Mouse (Mus musculus) layer of hippocampus, postnatal 10 days (tissue): ENCODE results near the gene Zic2. TPM values are rescaled to one million over a fixed set of nuclear protein-coding genes. Genes with fewer than 3 reads are reported as not detected.

Experiments
- DNase-seq, 2 experiments: peaks; one replicate each; pipeline ENCODE4 v3.0.0; 2021; ENCODE audit warnings: low spot score in 2 of 2
- total RNA-seq, 2 experiments: library from RNA; stranded (reverse); gene quantifications; 2 replicates each; pipeline ENCODE4 v1.2.3; 2021

Zic2 gene
- total RNA-seq, 2 experiments from 2014 or later: 23.7 to 25.4 TPM

DNA sequence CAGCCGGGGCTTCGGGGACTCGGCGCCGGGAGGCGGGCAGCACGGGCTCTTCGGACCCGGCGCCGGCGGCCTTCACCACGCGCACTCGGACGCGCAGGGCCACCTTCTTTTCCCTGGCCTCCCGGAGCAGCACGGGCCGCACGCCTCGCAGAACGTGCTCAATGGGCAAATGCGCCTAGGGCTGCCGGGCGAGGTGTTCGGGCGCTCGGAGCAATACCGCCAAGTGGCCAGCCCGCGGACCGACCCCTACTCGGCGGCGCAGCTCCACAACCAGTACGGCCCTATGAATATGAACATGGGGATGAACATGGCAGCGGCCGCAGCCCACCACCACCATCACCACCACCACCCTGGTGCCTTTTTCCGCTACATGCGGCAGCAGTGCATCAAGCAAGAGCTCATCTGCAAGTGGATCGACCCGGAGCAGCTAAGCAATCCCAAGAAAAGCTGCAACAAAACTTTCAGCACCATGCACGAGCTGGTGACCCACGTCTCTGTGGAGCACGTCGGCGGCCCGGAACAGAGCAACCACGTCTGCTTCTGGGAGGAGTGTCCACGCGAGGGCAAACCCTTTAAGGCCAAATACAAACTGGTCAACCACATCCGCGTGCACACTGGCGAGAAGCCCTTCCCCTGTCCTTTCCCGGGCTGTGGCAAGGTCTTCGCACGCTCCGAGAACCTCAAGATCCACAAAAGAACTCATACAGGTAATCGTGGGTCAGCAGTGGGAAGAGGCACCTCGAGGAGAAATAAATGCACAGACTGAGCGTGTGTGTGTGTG is 996 bp downstream of the Zic2 start:
- peak; percentile 34 to 47 for DNase-seq

DNA sequence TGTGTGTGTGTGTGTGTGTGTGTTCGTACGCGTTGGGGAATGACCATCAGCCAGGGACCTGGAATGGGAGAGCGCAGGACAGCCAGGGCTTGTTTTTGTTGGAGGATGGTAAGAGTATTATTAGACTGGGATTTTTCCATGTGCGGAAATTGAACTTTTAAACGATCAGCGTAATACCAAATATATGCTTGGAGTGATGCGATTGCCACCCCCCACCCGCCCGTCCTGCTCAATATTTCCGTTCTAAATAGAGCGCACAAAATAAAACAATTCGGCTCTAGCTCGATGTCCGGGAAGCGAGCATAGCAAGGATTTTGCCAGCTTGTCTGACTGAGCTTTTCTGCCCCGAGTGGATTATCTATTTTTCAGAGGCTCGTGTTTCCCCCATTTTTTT is 1.6 kb downstream of the Zic2 start:
- peak in 1 of 2 experiments; percentile 33 for DNase-seq

DNA sequence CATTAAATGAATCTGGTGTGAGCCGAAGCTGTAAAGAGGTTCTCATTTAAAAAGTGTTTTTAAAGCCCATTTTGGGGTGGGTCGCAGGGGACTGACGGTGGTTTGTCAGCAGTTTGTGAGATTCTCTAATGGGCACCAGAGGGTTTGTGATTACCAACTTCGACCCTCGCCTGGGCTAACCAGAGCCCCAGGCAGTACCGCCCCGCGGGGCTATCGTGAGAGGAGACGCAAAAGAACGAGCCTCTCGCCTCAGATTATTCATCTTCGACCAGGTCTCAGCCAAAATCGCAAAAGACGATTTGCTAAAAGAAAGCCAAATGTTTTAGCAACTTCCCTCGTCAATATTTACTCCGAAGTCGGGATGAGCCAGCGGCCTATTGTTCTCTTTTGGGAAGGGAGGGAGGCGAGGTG is 2.0 kb downstream of the Zic2 start:
- peak; percentile 25 to 34 for DNase-seq

DNA sequence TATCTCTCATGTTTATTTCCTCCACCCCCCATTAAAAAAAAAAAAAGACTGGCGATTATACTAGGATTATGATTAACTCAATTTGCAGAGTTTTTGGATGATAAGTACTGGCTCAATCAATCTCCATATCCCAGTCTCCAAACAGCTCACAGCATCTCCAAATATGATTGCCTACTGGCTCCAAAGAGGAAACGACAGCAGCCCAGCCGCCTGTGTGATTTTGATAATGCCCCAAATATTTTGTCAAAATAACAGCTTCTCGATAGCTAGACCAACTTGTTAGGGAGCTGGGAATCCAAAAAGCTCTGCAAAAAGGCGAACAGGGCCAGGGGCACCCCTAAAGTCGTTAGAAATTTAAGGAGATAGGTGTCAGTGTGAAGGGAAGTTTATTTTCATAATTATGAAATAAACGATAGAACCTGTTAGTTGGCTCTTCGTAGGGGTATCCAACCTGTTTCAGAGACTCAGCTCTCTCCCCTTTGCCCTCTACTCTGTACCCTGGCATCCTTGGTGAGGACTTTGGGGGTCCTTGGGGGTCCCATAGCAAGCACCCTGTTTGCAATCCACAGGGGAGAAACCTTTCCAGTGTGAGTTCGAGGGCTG is 2.8 kb downstream of the Zic2 start:
- peak; percentile 20 to 49 for DNase-seq

DNA sequence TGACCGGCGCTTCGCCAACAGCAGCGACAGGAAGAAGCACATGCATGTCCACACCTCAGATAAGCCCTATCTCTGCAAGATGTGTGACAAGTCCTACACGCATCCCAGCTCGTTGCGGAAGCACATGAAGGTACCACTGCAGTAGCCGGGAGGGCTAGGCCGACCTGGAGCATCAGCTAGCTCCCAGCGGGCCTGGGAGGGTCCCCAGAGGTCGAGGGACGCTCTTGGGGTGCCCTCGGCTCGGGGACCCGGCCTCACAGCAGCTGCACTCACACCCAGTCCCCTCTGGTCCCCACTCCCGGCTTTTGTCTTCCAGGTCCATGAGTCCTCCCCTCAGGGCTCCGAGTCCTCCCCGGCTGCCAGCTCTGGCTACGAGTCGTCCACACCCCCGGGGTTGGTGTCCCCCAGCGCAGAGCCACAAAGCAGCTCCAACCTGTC is 3.4 kb downstream of the Zic2 start:
- peak; percentile 45 to 50 for DNase-seq

DNA sequence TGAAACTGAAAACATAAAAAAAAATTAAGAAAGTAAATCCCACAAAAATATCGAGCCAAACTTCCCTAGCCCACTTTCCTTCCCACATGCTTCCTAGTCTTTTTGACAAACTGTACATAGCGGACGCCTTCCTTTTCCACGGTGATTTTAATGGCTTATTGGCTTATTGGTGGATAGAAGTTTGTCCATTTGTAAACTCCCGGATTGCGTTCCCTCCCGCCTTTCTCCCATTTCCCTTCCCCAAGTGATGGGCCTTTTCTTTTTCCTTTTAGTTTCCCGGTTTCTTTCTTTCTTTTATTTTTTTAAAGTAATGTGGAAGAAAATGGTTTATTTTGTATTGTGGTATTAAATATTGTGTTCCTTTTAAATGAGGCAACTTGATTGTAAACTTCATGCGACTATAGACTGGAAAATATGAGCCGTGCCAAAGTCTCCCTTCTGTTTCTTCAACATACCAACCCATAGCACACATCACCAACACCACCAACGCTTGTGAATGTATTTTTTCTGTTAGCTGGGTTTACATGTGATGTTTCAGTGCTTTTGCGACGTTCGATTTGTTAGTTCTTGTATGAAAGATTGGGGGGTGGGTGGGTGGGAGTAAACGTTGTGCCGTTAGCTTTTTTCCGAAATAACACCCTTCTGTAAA is 4.3 kb downstream of the Zic2 start:
- peak in 1 of 2 experiments; percentile 20 for DNase-seq

DNA sequence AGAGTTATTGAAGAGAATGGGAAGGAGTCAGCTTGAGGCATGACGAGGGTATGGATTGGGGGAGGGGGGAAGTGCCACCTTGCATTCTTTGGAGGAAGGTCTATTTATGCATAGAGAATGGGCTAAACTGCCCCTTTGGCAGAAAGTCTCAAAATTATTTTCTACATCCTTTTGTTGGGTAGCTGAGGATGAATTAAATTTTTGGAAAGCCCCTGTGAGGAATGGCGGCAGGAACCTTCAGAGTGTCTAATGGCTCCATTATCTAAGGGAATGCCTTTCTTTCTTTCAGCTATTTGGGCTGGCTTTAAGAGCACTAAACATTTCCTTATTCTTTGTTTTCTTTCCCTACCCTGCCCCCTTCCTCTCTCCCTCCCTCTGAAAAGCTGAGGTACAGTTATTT is 5.1 kb downstream of the Zic2 start:
- DNase-seq: no peak

DNA sequence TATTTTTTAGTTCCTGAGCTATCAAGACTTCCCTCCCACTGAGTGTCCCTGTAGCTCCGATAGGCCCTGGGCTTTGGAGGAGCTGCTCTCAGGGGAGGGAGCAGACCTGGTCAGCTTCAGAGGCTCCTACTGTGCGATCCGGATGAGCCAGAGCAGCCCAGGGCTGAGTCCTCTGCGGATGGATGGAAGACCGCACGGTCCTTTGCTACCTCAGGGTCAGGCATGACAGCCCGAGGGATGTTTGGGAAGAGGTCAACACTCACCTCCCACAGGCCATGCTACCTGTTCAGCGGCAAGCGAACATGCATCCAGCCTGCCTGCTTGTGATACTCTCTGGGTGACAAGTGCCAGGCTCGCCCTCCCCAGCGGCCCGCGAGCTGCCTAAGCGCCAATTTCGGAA is 5.9 kb downstream of the Zic2 start:
- peak; percentile 27 to 44 for DNase-seq

DNA sequence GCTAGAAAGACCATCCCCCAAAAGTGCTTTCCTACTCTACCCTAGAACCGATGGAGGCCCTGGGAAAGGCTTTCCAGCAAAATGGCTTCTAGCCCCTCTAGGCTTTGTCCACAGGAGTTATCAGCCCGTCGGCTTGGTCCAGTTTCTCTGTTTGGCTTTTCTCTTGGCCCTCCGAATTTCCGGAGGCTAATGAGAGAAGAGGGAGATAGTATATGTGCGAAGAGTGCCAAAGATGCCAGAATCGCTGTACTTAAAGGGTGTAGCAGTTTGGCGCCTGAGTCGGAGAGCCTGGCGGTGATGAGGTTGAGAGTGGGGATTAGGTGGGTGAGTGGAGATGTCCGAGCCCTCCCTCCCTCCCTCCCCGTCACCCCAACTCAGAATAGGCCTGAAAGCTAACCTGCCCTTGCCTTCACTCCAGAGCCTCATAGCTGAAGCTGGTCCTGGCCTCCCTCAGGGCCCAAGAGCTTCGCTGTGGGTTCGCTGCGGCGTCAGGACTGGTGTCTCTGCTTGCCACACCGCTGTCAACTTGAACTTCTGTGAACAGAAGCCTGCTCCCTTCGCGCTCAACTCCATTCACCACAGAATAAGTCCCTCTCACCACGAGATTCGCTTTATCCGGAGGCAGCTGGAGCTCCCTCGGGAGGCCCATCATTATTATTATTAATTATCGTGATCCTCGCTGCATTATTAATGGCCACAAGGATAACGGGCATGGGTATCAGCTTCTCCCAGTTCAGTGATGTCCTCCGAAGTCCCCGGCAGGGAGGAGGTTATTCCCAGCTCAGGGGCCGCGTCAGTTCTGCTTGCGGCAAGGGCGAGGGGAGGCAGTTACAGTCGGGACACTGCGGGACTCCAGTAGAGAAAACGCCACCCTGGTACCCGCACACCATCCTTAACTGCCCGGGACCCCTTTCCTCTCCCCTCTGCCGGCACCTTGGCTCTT is 7.1 kb downstream of the Zic2 start:
- DNase-seq: peak; percentile 22 to 34

DNA sequence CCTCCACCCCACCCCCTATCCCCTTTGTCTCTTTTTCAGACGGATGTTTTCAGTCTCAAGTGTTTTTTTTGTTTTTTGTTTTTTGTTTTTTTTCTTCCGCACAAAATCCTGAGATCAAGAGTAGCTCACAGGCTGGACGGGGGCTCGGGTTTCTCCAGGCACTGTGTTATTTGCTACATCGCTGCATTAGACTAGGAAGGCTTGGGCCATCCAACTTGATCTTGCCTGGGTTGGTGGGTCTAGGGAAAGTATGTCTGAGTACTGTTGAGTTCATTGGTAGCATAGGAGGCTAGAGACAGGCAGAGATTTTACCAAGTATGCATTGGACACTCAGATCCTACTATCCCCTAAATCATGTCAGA is 7.8 kb downstream of the Zic2 start:
- peak in 1 of 2 experiments; percentile 17 for DNase-seq

DNA sequence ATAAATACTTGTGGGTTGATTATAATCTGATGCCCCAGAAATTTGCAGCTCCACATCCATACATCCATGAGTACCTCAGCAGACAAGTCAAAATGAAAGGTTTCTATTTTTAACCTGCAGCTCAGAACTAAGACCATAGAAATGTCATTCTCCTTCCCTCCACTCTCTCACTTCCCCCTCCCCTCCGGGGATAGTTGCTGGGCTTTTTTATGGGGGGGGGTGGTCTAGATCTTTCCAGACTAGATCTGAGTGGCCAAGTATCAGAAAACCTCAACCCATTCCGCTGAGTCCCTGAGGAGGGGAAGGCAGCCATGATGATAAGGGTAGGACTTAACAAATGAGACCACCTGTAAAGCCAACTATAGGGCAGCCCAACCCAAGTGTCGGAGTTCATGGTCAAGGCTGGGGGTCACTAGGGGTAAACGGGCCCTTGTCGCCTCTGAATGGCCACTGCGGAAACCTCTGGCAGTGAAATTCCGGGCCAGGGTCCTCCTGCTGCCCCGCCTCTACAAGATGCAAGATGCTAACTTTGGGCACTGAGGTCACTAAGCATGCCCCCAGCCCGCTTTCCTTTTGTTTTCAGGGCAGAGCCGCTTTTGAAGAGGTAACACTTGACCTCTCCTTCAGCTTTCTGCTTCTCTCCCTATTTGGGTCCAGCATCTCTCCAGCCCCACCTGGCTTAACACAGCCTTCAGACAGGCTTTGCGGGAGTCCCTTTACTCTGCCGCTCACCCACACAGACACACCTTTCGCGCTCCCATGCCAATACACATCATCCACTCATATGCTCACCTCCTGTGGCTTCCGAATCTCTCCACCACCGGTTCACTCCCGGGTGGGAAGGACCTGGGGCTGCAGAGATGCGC is 8.6 kb downstream of the Zic2 start:
- peak in 1 of 2 experiments; percentile 16 for DNase-seq

DNA sequence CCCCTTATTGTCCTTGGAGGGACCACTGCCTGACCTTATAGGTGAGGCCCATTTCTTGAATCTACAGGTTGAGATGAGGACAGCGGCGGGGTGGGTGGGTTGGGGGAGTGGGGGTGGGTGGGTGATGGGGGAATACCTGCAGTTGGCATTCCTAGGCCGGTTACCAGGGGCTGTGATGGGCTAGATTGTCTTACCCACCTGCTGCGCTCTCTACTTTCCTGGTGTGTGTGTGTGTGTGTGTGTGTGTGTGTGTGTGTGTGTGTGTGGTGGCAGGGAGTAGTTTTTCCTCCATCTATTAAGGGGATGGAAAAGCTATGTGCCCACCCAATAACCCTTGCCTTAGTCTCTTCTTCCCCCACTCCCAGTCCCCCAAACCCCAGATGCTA is 9.2 kb downstream of the Zic2 start:
- DNase-seq: no peak

DNA sequence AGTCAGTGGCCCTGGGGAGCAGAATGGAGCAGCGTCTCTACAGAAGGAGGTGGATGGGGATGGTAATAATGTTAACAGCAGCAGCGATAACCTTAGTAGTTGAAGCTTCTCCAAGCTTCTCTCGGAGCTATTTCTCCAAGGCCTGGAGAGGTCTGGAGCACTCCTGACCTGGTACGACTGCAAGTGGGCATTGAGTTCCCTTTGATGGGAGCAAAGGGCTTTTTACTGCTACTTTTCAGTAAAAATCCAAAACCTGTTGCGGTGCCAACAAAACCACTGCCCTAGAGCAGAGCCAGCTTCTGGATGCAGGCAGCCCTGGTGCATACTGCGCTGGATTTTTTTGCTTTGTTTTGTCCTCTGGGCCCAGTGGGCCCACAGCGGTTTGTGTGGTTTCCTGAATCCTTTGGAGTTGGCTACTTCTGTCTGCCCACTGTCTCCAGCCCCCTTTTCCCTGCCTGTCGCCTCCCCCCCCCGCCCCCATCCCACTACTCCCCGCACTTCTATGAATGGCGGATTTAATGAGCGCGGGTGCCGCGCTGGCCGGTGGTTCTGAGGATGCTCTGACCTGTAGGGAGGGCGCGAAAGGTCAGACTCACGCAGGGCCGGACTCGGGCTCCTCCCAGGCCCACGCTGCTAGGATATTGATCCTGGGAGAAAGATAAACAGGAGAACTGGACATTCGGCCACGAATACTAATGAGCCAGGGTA is 9.8 kb downstream of the Zic2 start:
- peak; percentile 24 to 37 for DNase-seq

DNA sequence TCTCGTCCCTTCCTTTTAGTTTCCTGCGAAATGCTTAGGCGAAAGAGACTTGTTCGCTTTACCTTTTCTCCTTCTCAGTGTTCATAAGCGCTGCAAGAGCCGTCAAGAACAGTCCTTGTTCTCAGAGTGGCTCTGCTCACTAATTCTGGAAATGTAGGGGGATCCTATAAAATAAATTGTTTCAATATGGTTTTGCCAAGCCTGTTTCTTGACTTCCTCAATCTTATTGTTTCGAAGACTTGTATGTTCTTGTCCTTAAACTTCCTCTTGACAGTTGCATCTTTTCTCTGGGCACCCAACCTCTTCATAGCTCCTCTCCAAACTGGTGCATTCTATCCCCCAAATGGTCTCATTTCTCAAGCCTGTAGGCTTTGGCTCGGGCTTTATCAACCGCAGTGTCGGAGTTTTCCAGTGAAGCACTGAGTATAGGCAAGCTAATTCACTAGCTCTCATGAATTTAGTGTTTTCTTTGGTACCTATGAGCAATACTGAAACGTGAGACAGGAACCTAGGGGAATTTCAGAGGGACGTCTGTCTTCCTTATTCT is 10.5 kb downstream of the Zic2 start:
- DNase-seq: no peak

DNA sequence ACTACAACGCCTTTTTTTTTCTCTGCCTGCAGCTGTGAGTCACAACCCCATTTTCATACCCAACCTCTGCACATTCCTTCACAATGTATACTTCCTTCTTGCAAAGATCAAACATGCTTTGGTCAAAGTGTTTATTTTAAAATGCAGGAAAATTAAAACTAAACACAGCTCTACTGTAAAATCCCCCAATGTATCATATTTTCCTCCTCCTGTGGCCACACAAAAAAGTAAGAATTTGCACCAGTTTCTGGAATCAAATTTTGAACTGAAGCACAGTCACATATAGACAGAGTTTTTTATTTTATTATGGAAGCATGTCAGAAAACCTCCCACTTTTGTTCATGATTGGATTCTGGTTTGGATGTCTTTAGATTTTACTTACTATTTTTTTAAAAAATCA is 11.4 kb downstream of the Zic2 start:
- DNase-seq: no peak

DNA sequence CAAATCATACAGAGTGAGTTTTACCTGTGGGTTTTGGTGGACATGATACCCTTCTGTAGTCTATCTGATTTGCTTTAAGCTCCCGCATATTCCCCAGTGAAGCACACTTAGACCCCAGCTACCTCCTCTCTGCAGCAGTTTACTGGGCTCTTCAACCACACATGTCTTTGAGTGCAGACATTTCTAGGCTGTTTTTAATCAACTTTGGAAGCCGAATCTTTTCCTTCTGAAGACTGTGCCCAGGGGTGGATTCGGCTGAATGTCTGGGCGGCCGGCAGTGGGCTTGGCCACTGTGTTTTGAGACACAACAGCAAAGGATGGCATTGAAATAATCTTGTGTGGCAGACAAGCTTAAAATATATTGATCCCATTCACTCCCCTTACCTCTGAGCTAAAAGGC is 12.1 kb downstream of the Zic2 start:
- DNase-seq: no peak

DNA sequence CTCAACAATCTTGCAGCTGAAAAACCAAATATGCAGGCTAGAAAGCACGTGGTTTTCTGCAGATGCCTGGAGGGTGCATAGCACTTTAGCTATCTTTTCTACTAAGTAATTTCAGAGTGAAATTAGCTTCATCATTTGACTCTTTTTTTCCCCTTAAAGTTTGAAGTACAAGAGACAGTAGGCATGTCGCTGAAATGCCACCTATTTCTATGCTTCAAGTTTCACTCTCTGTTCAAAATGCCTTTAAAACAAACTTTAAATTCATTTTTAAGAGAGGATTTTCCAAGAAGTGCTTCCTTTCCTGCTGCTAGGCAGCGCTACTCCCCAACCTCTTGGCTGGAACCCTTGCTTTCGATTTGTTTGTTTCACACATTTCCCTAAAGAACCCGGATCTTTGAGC is 13.8 kb downstream of the Zic2 start:
- DNase-seq: no peak

DNA sequence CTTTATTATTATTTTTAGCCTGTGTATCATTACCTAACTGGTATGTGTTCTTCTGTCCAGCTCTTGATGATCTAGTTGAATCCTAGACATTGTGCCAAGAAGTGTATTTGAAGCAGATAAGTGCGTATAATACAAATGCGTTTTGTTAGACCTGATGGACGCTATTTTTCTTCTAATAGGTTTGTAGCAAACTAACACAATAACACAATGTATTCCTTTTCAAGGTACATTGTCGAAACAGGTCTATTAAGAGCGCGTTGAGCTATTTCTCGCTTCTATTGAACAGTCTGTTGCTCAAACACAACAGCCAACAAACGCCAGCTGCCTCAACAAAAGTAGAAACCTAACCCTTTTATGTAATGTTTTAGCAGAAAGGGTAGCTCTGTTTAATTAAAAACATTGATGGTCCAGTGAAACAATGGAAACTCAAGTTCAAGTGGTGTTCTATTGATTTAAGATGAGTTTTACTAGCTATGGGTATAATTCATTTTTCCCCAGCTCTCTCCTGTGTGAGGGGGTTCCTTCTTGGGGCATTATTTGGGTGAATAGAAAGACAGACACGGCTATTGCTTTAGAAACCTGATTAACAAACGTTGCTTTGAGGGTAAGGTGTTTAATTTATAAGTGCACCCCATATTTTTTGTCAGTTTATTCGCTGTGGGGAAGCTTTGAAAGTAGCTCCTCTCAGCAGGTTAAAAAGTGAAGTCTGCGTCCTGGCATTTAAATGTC is 14.6 kb downstream of the Zic2 start:
- DNase-seq: no peak
